Mouse (Mus musculus) kidney, adult 9 months (tissue): Measurements from ENCODE around the gene Minpp1.
A peak's percentile ranks its signal among the peaks of the same experiment; 100 is the strongest.

Experiments
- DNase-seq: peaks from one replicate; pipeline ENCODE4 v3.0.0; 2022

The Minpp1 gene

DNA sequence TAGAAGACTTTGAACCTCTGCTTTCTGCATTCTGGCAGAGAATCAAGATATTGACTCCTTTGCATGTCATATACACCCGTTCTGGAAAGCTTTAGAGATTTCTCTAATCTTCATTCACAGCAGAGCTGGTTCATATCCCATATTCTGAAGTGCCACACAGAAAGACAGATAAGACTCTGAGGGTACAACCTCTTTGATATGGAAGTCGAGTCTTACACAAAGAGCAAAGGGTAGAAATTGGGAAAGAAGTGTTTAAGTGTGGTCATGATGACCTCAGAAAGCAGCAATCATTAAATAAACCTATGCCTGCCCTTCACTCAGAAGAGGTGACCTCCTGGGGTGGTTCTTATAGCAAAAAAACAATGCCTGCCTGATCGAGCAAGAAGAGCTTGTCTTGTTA, 43.2 kb downstream of the Minpp1 start:
- DNase-seq = no peak

DNA sequence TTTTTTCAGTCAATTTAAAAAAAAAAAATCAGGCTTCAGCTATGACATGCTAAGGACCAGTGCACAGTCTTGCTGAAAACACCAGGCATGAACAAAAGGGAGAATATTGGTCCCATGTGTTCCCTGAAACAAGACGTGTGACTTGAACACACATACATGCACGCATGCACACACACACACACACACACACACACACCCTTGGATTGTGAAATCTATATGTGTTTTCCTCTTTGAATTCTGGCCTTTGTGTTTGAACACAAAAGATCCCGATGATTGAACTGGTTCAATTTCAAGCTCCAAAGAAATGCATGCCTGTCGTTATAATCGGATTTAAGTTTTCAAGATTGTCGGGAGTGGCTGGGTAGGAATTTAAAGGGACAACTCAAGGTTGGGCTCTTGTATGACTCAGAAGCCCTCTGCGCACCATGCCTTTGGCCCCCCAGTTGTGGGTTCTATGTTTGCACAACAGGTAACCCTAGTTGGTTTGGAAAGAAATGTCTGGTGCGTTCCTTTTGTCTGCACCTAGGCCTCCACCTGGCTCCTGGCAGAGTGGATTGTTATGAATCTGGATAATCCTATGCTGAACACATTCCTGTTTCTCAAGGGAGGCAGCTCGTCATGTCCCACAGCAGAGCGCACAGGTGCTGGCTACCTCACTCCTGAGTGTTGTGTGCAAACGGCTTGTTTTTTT, 43.8 kb downstream of the Minpp1 start:
- no peak for DNase-seq

DNA sequence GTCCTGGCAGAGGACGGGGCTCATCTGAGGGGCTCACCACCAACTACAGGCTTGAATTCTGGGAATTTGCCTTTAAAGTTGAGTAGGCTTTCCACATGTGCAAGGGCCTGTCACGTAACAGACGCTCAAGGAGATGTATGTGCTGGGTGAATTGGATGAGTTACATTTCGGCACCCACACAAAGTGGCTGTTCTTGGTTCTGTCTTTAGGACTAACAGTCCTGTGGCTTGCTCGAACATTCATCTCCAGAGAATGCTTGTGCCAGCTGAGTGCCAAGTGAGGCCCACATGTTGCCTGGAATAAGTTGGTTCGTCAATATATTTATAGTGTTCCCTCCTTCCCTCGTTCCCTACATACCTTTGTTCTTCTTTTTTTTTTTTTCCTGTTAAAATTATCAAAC, 44.7 kb downstream of the Minpp1 start:
- DNase-seq = no peak

DNA sequence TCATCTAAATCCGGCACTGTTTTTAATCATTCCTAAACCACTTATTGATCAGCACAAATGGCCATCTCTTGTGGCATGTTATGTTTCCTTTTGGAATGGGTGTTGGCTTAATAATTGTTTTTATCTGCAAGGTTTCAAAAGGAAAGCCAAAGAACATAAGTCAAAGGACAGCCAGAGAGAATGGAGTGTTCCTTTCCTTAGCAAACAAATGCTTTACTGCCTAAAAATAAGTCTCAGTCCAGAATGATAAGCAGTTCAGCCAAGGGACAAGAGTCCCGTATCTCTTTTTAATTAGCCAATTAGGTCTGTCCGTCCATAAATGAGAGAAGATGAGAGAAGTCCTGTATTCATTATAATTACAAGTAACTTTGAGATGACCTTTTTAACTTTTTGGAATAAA, 46.8 kb downstream of the Minpp1 start:
- DNase-seq = peak; percentile 52

DNA sequence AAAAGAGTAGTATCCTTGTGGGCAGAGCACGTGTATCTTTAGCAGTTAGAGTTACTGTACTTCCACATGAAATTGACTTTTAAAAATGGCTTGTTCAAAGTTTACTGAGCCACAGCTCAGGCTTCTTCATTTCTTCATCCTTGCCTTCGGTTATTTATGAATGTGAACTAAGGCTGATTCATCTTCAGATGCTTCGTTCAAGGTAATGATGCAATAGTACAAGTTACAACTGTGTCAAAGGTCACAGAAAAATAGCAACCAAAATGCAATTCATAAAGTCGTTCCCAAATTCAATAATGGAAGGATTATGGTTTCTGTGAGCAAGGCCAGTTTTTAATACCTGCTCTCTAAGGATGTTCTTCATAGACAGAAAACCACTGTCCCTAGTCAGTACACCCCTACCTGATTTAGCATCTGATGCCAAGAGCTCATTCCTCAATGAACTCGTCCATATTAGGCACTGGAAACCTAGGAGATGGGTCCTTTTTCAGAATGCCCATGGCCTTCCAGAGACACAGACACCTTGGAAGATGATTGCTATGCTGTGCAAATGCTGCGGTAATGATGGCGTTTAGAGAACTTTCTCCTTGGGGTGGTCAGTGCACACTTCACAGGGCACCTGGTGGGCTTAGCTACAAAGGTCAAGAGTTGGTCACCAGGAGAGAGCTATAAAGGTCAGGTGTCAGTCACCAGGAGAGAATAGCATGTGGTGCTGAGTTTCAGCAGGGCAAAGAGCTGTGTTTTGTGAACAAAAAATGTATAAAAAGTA, 47.4 kb downstream of the Minpp1 start:
- DNase-seq = no peak

- no peak for DNase-seq
These were observed 49.3 kb downstream of the Minpp1 start for GRCm38 (mm10) chr19:32534887-32535286.

GRCm38 (mm10) chr19:32542784-32543490, 57.4 kb downstream of the Minpp1 start:
- DNase-seq = no peak

DNA sequence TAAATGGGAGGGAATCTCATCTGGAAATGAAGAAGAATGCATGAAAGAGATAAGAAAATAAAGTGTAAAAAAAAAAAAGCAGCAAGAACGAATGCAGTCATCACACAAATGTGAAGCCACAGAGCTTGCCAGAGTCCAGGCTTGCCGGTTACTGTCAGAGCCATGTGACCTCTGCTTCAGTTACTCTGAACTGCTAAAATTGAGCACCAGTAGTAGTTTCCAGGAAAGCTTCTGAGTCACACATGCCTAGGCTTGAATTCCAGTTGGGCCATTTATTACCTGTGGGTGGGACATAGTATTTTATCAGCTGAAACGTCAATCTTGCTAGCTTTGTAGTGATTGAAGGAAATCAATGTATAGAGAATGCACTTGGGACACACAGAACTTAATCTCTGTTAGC, 61.8 kb downstream of the Minpp1 start:
- no peak for DNase-seq

DNA sequence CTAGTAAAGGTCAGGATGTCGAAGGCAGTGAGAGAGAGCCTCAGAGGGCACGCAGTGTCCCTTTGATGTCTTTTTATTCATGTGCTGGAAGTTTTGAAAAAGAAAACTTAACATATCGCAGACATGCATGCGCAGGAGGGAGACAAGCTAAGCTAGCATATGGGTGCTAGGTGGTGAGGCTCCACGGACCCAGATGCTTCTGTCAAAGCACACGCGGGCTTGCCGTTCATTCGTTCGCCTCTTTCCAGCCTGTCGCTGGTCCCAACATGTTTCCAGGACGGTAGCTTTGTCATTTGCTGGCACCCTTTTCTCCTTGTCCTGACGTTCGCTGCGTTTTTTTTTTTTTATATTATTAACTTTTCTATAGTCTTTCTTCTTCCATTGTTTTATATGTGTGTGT, 62.6 kb downstream of the Minpp1 start:
- DNase-seq = no peak

DNA sequence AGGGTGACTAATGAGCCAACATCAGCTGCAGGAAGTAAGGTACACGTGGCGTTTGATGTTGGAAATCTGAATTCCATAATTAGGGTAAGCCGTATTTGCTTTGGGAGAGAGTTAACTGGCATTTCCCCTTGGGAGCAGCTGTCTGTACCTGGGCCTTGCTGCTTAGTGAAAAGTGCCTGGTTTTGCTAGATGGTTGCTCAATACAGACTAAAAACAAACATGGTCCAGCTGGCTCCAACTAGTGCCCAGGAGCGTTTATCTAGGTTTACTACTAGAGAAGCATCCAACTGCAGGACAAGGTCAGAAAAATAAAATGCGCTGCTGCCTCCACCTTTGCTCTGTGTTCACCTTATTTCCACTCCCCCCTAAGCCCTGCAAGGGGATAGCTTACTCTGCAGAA, 64.9 kb downstream of the Minpp1 start:
- peak; percentile 13 for DNase-seq

GRCm38 (mm10) chr19:32551442-32551841, 65.9 kb downstream of the Minpp1 start:
- DNase-seq = peak; percentile 14

GRCm38 (mm10) chr19:32552106-32552505, 66.5 kb downstream of the Minpp1 start:
- DNase-seq = peak; percentile 37

DNA sequence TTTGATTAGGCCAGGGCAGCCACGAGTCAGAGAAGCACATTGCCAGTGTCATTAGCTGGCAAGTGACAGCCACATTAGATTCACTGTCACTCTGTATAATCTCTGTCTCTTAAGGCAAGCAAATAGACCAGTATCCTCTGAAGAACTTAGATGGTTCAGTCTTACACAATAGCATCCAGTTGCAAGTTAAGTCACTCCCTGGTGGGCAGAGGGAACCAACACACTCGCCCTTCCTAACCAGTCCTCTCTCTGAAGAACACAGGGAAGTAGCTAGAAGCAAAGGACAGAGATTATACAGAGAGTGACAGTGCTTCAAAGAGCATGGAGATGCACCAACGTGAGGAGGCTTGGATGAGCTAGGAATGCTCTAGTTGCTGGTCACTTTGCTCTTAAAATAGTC, 67.7 kb downstream of the Minpp1 start:
- DNase-seq = no peak

DNA sequence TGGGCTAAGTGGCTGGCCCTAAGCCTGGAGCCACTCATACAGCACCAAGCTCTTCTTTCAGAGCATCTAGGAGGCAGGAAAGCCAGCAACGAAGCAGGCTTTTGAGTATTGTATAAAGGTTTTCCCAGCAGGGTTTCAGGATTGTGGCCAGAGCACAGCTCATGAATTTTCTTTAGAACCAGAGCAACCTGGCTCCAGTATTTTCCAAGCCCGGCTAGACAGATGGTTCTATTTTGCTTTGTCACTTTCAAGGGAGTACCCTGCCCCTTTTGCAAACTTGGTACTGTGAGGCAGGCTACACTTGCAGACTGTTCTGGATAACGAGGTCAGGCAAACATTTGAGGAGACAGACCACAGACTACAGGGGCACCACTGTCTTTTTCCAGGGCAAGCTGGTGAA, 69.7 kb downstream of the Minpp1 start:
- no peak for DNase-seq
